Mouse (Mus musculus): ENCODE measurements around the gene Pih1d1.

GRCm38 (mm10) chr7:45191803-45192363 lies 37.8 kb downstream of the Pih1d1 start:
- TF ChIP-seq CTCF (IDR thresholded peaks at IDR 0.05; ENCODE audit: insufficient read depth, low read length) = no peak
- TF ChIP-seq POLR2A (IDR thresholded peaks at IDR 0.05; ENCODE audit: borderline replicate concordance, extremely low read depth, low read depth, low read length) = no peak
